Mouse (Mus musculus) kidney, postnatal 0 days (tissue): ENCODE measurements at regions not wholly inside any gene's neighbourhood (a gene's known extent, or its start where the extent isn't known, plus 50 kb on each side); places are given as distances from the start of the nearest gene placed in this dataset.

ENCODE experiments used
- ATAC-seq: fragments of 200-750 bp; cut with Nextera tagmentation; replicated peaks from 2 replicates; pipeline ENCODE4 v1.8.0; 2017; ENCODE audit warnings: low read depth, moderate number of reproducible peaks, moderate TSS enrichment, moderate library complexity; ENCODE audit not compliant: low FRiP score
- DNase-seq: peaks from one replicate; pipeline ENCODE4 v3.0.0-alpha.2; 2016; ENCODE audit warnings: low spot score
- H3K27ac ChIP-seq: fragments of 300-500 bp; sonication (generic); 2 replicates; pipeline ENCODE4 v1.5.1; 2014; ENCODE audit warnings: mild to moderate bottlenecking
- H3K27me3 ChIP-seq: fragments of 300-500 bp; sonication (generic); 2 replicates; pipeline ENCODE4 v1.6.1; 2014; ENCODE audit warnings: low read length, mixed read lengths; ENCODE audit not compliant: insufficient read depth
- H3K36me3 ChIP-seq: fragments of 300-500 bp; sonication (generic); 2 replicates; pipeline ENCODE4 v1.6.1; 2014; ENCODE audit warnings: low read length, mixed read lengths; ENCODE audit not compliant: insufficient read depth
- H3K4me1 ChIP-seq: fragments of 300-500 bp; sonication (generic); replicated peaks from 2 replicates; pipeline ENCODE4 v1.6.1; 2014; ENCODE audit warnings: antibody characterized with exemption, low read length, mixed read lengths; ENCODE audit not compliant: insufficient read depth
- H3K4me2 ChIP-seq: fragments of 300-500 bp; sonication (generic); 2 replicates; pipeline ENCODE4 v1.6.1; 2014; ENCODE audit warnings: mild to moderate bottlenecking, low read length, moderate library complexity, mixed read lengths
- H3K4me3 ChIP-seq: fragments of 300-500 bp; sonication (generic); replicated peaks from 2 replicates; pipeline ENCODE4 v1.5.1; 2014; ENCODE audit warnings: low read depth, low read length
- H3K9ac ChIP-seq: fragments of 300-500 bp; sonication (generic); 2 replicates; pipeline ENCODE4 v1.6.1; 2014; ENCODE audit warnings: low read depth, low read length
- H3K9me3 ChIP-seq: fragments of 300-500 bp; sonication (generic); replicated peaks from 2 replicates; pipeline ENCODE4 v1.6.1; 2016; ENCODE audit warnings: low read length, inconsistent platforms, mixed read lengths
- CTCF ChIP-seq: IDR thresholded peaks from 2 replicates; pipeline ENCODE4 v1.5.1; 2016; ENCODE audit warnings: antibody characterized with exemption, low read depth, mild to moderate bottlenecking, moderate library complexity
- WGBS: fragments of 180-500 bp; shearing (Covaris S2); extraction: QIAGEN DNeasy Blood & Tissue Kit; methylation state at CpG from one replicate; pipeline ENCODE4 v1.1.7; 2014; 5-methylcytosine and 5-hydroxymethylcytosine counted together

GRCm38 (mm10) chr3:81718911-81719310 is 213.5 kb upstream of the Ctso start:
- no peak overlapping the region for H3K4me2 ChIP-seq
- no peak overlapping the region for H3K4me3 ChIP-seq
- 93% methylated on average over 1 of the region's 1 CpGs for whole genome bisulfite sequencing
- H3K36me3 ChIP-seq: no peaks in the 10 kb centered on the region
- TF ChIP-seq CTCF: no peak
- no peak overlapping the region for H3K27ac ChIP-seq
- no peaks in the 10 kb centered on the region for H3K9me3 ChIP-seq
- DNase-seq (no peak), ATAC-seq (no peak)
- H3K27me3 ChIP-seq: no peaks in the 10 kb centered on the region
- no peaks in the 10 kb centered on the region for H3K4me1 ChIP-seq
- no peak overlapping the region for H3K9ac ChIP-seq

- no peak for ATAC-seq
Observed at GRCm38 (mm10) chr3:81735463-81735862, 196.9 kb upstream of the Ctso start.

GRCm38 (mm10) chr3:81736838-81737237 is 195.6 kb upstream of the Ctso start:
- ATAC-seq (no peak), DNase-seq (no peak)
- Histone ChIP-seq H3K27ac (no peak overlapping the region), H3K4me2 (no peak overlapping the region), H3K4me3 (no peak overlapping the region), H3K9ac (no peak overlapping the region), H3K4me1 (no peaks in the 10 kb centered on the region), H3K36me3 (no peaks in the 10 kb centered on the region), H3K9me3 (no peaks in the 10 kb centered on the region), H3K27me3 (no peaks in the 10 kb centered on the region)
- TF ChIP-seq CTCF: no peak

More at GRCm38 (mm10) chr3:81735463-81735862, 196.9 kb upstream of the Ctso start:
- Histone ChIP-seq H3K36me3 (no peaks in the 10 kb centered on the region), H3K9me3 (no peaks in the 10 kb centered on the region), H3K27ac (no peak overlapping the region), H3K9ac (no peak overlapping the region), H3K4me2 (no peak overlapping the region), H3K4me1 (no peaks in the 10 kb centered on the region), H3K27me3 (no peaks in the 10 kb centered on the region), H3K4me3 (no peak overlapping the region)
- no peak for DNase-seq
- 67% methylated on average over 8 of the region's 8 CpGs for WGBS
- TF ChIP-seq CTCF: no peak

- DNase-seq: no peak
- H3K4me2 ChIP-seq: no peak overlapping the region
Observed at GRCm38 (mm10) chr3:81742124-81742523, 190.3 kb upstream of the Ctso start.

GRCm38 (mm10) chr3:81750164-81750563 is 182.2 kb upstream of the Ctso start:
- Histone ChIP-seq H3K4me2 (no peak overlapping the region), H3K27me3 (no peaks in the 10 kb centered on the region), H3K4me3 (no peak overlapping the region), H3K9me3 (no peaks in the 10 kb centered on the region), H3K27ac (no peak overlapping the region), H3K9ac (no peak overlapping the region), H3K36me3 (no peaks in the 10 kb centered on the region), H3K4me1 (no peaks in the 10 kb centered on the region)
- DNase-seq (no peak), ATAC-seq (no peak)
- TF ChIP-seq CTCF: no peak
- WGBS: 28% methylated on average over 1 of the region's 1 CpGs

More at GRCm38 (mm10) chr3:81742124-81742523, 190.3 kb upstream of the Ctso start:
- H3K27me3 ChIP-seq: no peaks in the 10 kb centered on the region
- no peaks in the 10 kb centered on the region for H3K9me3 ChIP-seq
- WGBS: 34% methylated on average over 5 of the region's 5 CpGs
- no peak overlapping the region for H3K4me3 ChIP-seq
- H3K36me3 ChIP-seq: no peaks in the 10 kb centered on the region
- no peak for ATAC-seq
- no peaks in the 10 kb centered on the region for H3K4me1 ChIP-seq
- H3K27ac ChIP-seq: no peak overlapping the region
- no peak overlapping the region for H3K9ac ChIP-seq
- TF ChIP-seq CTCF: no peak

- WGBS: 71% methylated on average over 4 of the region's 4 CpGs
Observed at GRCm38 (mm10) chr3:81752955-81753354, 179.4 kb upstream of the Ctso start.

GRCm38 (mm10) chr3:81760383-81760782 is 172.0 kb upstream of the Ctso start:
- no peak for DNase-seq
- Histone ChIP-seq H3K9me3 (no peaks in the 10 kb centered on the region), H3K36me3 (no peaks in the 10 kb centered on the region), H3K9ac (no peak overlapping the region), H3K4me3 (no peak overlapping the region), H3K4me2 (no peak overlapping the region), H3K27me3 (no peaks in the 10 kb centered on the region), H3K27ac (no peak overlapping the region), H3K4me1 (no peaks in the 10 kb centered on the region)
- TF ChIP-seq CTCF: no peak
- WGBS: 93% methylated on average over 3 of the region's 3 CpGs
- ATAC-seq: no peak

More at GRCm38 (mm10) chr3:81752955-81753354, 179.4 kb upstream of the Ctso start:
- Histone ChIP-seq H3K27ac (no peak overlapping the region), H3K9ac (no peak overlapping the region), H3K4me1 (no peaks in the 10 kb centered on the region), H3K9me3 (no peaks in the 10 kb centered on the region), H3K27me3 (no peaks in the 10 kb centered on the region), H3K36me3 (no peaks in the 10 kb centered on the region), H3K4me2 (no peak overlapping the region), H3K4me3 (no peak overlapping the region)
- TF ChIP-seq CTCF: no peak
- ATAC-seq (no peak), DNase-seq (no peak)
